Mouse (Mus musculus) Patski (cell line): ENCODE measurements around the gene Itpkc. TPM values are rescaled to one million over a fixed set of nuclear protein-coding genes. Genes with fewer than 3 reads are reported as not detected.

Experiments used
- ATAC-seq: fragments of 100-300 bp; one replicate; pipeline ENCODE4 v1.8.0; 2021
- CTCF ChIA-PET: fragments of 350-600 bp; sonication (Branson Sonifier 250); formaldehyde crosslinking; loops from one replicate; lab custom pipeline; 2022; ENCODE audit warnings: inconsistent platforms; lab: Charles Lee
- POLR2A ChIA-PET: fragments of 350-600 bp; sonication (Branson Sonifier 250); formaldehyde crosslinking; loops from one replicate; lab custom pipeline; 2022; ENCODE audit warnings: antibody characterized with exemption, inconsistent platforms; lab: Charles Lee
- DNase-seq: peaks from one replicate; pipeline ENCODE4 v3.0.0-alpha.2; 2011; ENCODE audit warnings: low read depth, low spot score
- H3K27me3 ChIP-seq: fragments of 371-371 bp; one replicate; pipeline ENCODE4 v1.5.1; 2021
- CTCF ChIP-seq: fragments of 100-300 bp; IDR thresholded peaks from one replicate; pipeline ENCODE4 v1.5.1; 2021
- in situ Hi-C: fragments of 300-500 bp; cut with MboI; formaldehyde crosslinking; loops from 3 replicates; pipeline ENCODE4 v1.11.1; 2018; ENCODE audit warnings: low pct_unique_long_range_greater_than_20kb, mixed read lengths
- polyA plus RNA-seq: library from polyadenylated mRNA; unstranded; gene quantifications from one replicate; pipeline ENCODE4 v1.2.3, GENCODE M21; 2021

The Itpkc gene
- polyA plus RNA-seq, 1 experiment from 2014 or later, result 6.5 TPM

- H3K27me3 ChIP-seq, result no peaks in the 10 kb centered on the region
- ChIA-PET POLR2A (no interaction called here), CTCF (interaction anchor here (2.0 kb wide), 1 partner anchor 13 kb away, joined by 4 read pairs; no protein-coding TSS in a partner anchor)
- ATAC-seq, result no peak
- TF ChIP-seq CTCF, result no peak
- in situ Hi-C loops, result no loop called here
- no peak for DNase-seq
These were observed 14.8 kb upstream of the Itpkc start for GRCm38 (mm10) chr7:27243211-27243610.

GRCm38 (mm10) chr7:27238568-27238967 is 10.1 kb upstream of the Itpkc start:
- DNase-seq (no peak), ATAC-seq (no peak)
- in situ Hi-C loops, result no loop called here
- ChIA-PET CTCF (no interaction called here), POLR2A (no interaction called here)
- no peak for TF ChIP-seq CTCF
- no peaks in the 10 kb centered on the region for H3K27me3 ChIP-seq

- in situ Hi-C loops, result no loop called here
- TF ChIP-seq CTCF, result peak; percentile 50
- CTCF ChIA-PET, result no interaction called here
- POLR2A ChIA-PET, result interaction anchor here (0.6 to 0.8 kb wide), 2 partner anchors 30 to 36 kb away, joined by 3 read pairs; no protein-coding TSS in a partner anchor
- no peaks in the 10 kb centered on the region for H3K27me3 ChIP-seq
- no peak for DNase-seq
- ATAC-seq, result no peak
These were observed 9.1 kb upstream of the Itpkc start for GRCm38 (mm10) chr7:27237527-27237926.

GRCm38 (mm10) chr7:27235726-27236125 is 7.3 kb upstream of the Itpkc start:
- CTCF ChIA-PET, result no interaction called here
- ATAC-seq (no peak), DNase-seq (no peak)
- no peaks in the 10 kb centered on the region for H3K27me3 ChIP-seq
- no peak for TF ChIP-seq CTCF
- POLR2A ChIA-PET, result no interaction called here
- in situ Hi-C loops, result no loop called here

GRCm38 (mm10) chr7:27233300-27233699 is 4.8 kb upstream of the Itpkc start:
- DNase-seq (no peak), ATAC-seq (no peak)
- TF ChIP-seq CTCF, result no peak
- in situ Hi-C loops, result no loop called here
- H3K27me3 ChIP-seq, result no peaks in the 10 kb centered on the region
- ChIA-PET POLR2A (no interaction called here), CTCF (interaction anchor here (0.8 to 2.7 kb wide), 3 partner anchors 11 to 73 kb away, joined by 3 to 9 read pairs (median 3); no protein-coding TSS in a partner anchor)

GRCm38 (mm10) chr7:27232781-27233281 is 4.4 kb upstream of the Itpkc start, which contains the start of gene Coq8b:
TSS of gene Coq8b (plus strand) at chr7:27233023.
- in situ Hi-C loops, result no loop called here
- POLR2A ChIA-PET, result interaction anchor here (0.6 kb wide), 1 partner anchor 100 kb away, joined by 3 read pairs; no protein-coding TSS in a partner anchor
- DNase-seq, result peak; percentile 85

GRCm38 (mm10) chr7:27231693-27232331 is 3.4 kb upstream of the Itpkc start:
- in situ Hi-C loops, result no loop called here
- ChIA-PET POLR2A (interaction anchor here (1.3 kb wide), 1 partner anchor 34 kb away, joined by 3 read pairs; no protein-coding TSS in a partner anchor), CTCF (interaction anchor here (0.5 to 2.7 kb wide), 3 partner anchors 42 to 102 kb away, joined by 3 to 9 read pairs (median 3); no protein-coding TSS in a partner anchor)
- DNase-seq (peak; percentile 97), ATAC-seq (peak; percentile 40)
- H3K27me3 ChIP-seq, result no peaks in the 10 kb centered on the region
- no peak for TF ChIP-seq CTCF

More at GRCm38 (mm10) chr7:27232781-27233281, 4.4 kb upstream of the Itpkc start, which contains the start of gene Coq8b:
- CTCF ChIA-PET, result interaction anchor here (0.8 to 2.7 kb wide), 3 partner anchors 11 to 72 kb away, joined by 3 to 9 read pairs (median 3); no protein-coding TSS in a partner anchor
- no peaks in the 10 kb centered on the region for H3K27me3 ChIP-seq
- TF ChIP-seq CTCF, result no peak
- peak; percentile 77 for ATAC-seq

GRCm38 (mm10) chr7:27230781-27231180 is 2.3 kb upstream of the Itpkc start:
- POLR2A ChIA-PET, result interaction anchor here (1.3 kb wide), 1 partner anchor 33 kb away, joined by 3 read pairs; no protein-coding TSS in a partner anchor
- DNase-seq, result no peak
- no peaks in the 10 kb centered on the region for H3K27me3 ChIP-seq
- CTCF ChIA-PET, result interaction anchor here (0.6 to 2.7 kb wide), 3 partner anchors 35 to 70 kb away, joined by 3 to 9 read pairs (median 4); partner anchors contain the start of genes BC024978 and Snrpa
- no peak for TF ChIP-seq CTCF
- no peak for ATAC-seq
- in situ Hi-C loops, result no loop called here

GRCm38 (mm10) chr7:27228865-27229264 is 404 bp upstream of the Itpkc start:
- CTCF ChIA-PET, result no interaction called here

GRCm38 (mm10) chr7:27227676-27228075 is 785 bp downstream of the Itpkc start:
- no peak for DNase-seq
- in situ Hi-C loops, result no loop called here
- H3K27me3 ChIP-seq, result no peaks in the 10 kb centered on the region
- ChIA-PET POLR2A (interaction anchor here (0.9 kb wide), 1 partner anchor 64 kb away, joined by 4 read pairs; no protein-coding TSS in a partner anchor), CTCF (interaction anchor here (0.8 kb wide), 1 partner anchor 12 kb away, joined by 3 read pairs; no protein-coding TSS in a partner anchor)
- ATAC-seq, result peak; percentile 3
- TF ChIP-seq CTCF, result no peak

More at GRCm38 (mm10) chr7:27228865-27229264, 404 bp upstream of the Itpkc start:
- no peak for TF ChIP-seq CTCF
- in situ Hi-C loops, result no loop called here
- ATAC-seq (no peak), DNase-seq (no peak)
- POLR2A ChIA-PET, result no interaction called here
- no peaks in the 10 kb centered on the region for H3K27me3 ChIP-seq
